Mouse (Mus musculus) mature B cell (primary cell): ENCODE data around the gene Olfr221.
"Not testable (repeated sequence)": the region's sequence is repeated elsewhere in the genome, so short reads cannot be mapped to it uniquely, and the experiment has no call there.

Experiments used
- in situ Hi-C: fragments of 300-500 bp; cut with MboI; formaldehyde crosslinking; loops from 2 replicates; pipeline ENCODE4 v1.14.3; 2019

Gene Olfr221

GRCm38 (mm10) chr14:52042359-52042758 is at the start of gene Olfr221:
Olfr221 (minus strand) TSS chr14:52042459.
- in situ Hi-C loops = not testable (repeated sequence)

GRCm38 (mm10) chr14:52083083-52083482 is 40.8 kb upstream of the Olfr221 start:
- in situ Hi-C loops = no loop called here

- in situ Hi-C loops = no loop called here
These were observed 29.4 kb upstream of the Olfr221 start for GRCm38 (mm10) chr14:52071599-52072137.

GRCm38 (mm10) chr14:52066135-52066534 is 23.9 kb upstream of the Olfr221 start:
- in situ Hi-C loops = no loop called here

GRCm38 (mm10) chr14:52061798-52062197 is 19.5 kb upstream of the Olfr221 start:
- in situ Hi-C loops = no loop called here

- in situ Hi-C loops = no loop called here
These were observed 18.5 kb upstream of the Olfr221 start for GRCm38 (mm10) chr14:52060800-52061199.

GRCm38 (mm10) chr14:52059982-52060381 is 17.7 kb upstream of the Olfr221 start:
- in situ Hi-C loops = no loop called here

GRCm38 (mm10) chr14:52052720-52053119 is 10.5 kb upstream of the Olfr221 start:
- in situ Hi-C loops = not testable (repeated sequence)

- in situ Hi-C loops = no loop called here
These were observed 3.8 kb upstream of the Olfr221 start for GRCm38 (mm10) chr14:52045966-52046565.

GRCm38 (mm10) chr14:52044901-52045678 is 2.8 kb upstream of the Olfr221 start:
- in situ Hi-C loops = no loop called here

- in situ Hi-C loops = no loop called here
These were observed 1.2 kb upstream of the Olfr221 start for GRCm38 (mm10) chr14:52043446-52043845.

- in situ Hi-C loops = no loop called here
These were observed 2.9 kb downstream of the Olfr221 start for GRCm38 (mm10) chr14:52039332-52039731.

GRCm38 (mm10) chr14:52035926-52036325 is 6.3 kb downstream of the Olfr221 start:
- in situ Hi-C loops = no loop called here

- in situ Hi-C loops = no loop called here
These were observed 15.9 kb downstream of the Olfr221 start for GRCm38 (mm10) chr14:52026342-52026741.

- in situ Hi-C loops = loop anchor here (5.0 kb wide), 1 partner anchor 127 kb away; no protein-coding TSS in a partner anchor
These were observed 18.1 kb downstream of the Olfr221 start for GRCm38 (mm10) chr14:52024133-52024532.

- in situ Hi-C loops = loop anchor here (5.0 kb wide), 1 partner anchor 126 kb away; no protein-coding TSS in a partner anchor
These were observed 19.4 kb downstream of the Olfr221 start for GRCm38 (mm10) chr14:52022709-52023459.

GRCm38 (mm10) chr14:52022244-52022708 is 20.0 kb downstream of the Olfr221 start:
- in situ Hi-C loops = loop anchor here (5.0 kb wide), 1 partner anchor 125 kb away; no protein-coding TSS in a partner anchor

- in situ Hi-C loops = loop anchor here (5.0 kb wide), 1 partner anchor 124 kb away; no protein-coding TSS in a partner anchor
These were observed 20.6 kb downstream of the Olfr221 start for GRCm38 (mm10) chr14:52021568-52022212.

GRCm38 (mm10) chr14:52021138-52021529 is 21.1 kb downstream of the Olfr221 start:
- in situ Hi-C loops = loop anchor here (5.0 kb wide), 1 partner anchor 124 kb away; no protein-coding TSS in a partner anchor

GRCm38 (mm10) chr14:52020486-52021137 is 21.6 kb downstream of the Olfr221 start, which contains the start of gene Zfp219:
Zfp219 (minus strand) TSS chr14:52020733.
- in situ Hi-C loops = loop anchor here (5.0 kb wide), 1 partner anchor 123 kb away; no protein-coding TSS in a partner anchor
